ENCODE assay signal across 9 mouse cellular contexts in the genomic region with DNA sequence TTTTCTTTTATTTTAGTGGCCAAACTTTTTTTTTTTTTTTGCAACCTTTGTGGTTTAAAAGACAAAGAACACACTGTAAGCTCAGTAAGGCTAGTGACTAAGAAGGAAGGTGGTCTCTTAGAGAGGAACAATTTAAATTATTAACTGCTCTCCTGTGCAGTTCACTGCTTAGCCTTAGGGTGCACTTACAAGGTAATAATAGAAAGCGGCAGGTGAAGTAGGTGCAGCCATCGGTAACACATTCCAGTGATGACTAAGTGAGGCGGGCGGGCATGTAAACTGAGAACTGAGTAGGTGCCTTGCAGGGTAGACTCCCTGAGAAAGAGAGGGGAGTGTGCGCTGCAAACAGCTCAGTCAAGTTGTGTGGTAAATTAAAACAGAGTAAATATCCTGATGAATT. TPM values are rescaled to one million over a fixed set of nuclear protein-coding genes. Genes with fewer than 3 reads are reported as not detected.
A peak's percentile ranks its signal among the peaks of the same experiment; 100 is the strongest.
DNase-seq lines count a peak whose midpoint lies in the region; ATAC-seq and TF ChIP-seq lines count a peak whose summit lies in the region.
"Had no signal": no experiment of that assay in that cellular context is flagged by ENCODE, and none has a peak within 500 bp of the region (broad histone marks: within the 10 kb centered on the region; RNA-seq: fewer than 3 reads in every experiment).

No protein-coding gene starts in this region.

- H3K27ac ChIP-seq in heart, embryonic 11.5 days (ENCODE audit: low read depth, low read length) = no peak overlapping the region
- no peak overlapping the region for H3K27ac ChIP-seq in MEL (ENCODE audit: control insufficient read depth, low read depth, low read length)
- no peak overlapping the region for H3K27ac ChIP-seq in hindbrain, embryonic 16.5 days (ENCODE audit: low read depth, low read length)
- no peak overlapping the region for H3K27ac ChIP-seq in liver, embryonic 14.5 days
- no peak overlapping the region for H3K27ac ChIP-seq in stomach, embryonic 15.5 days

- peaks cover 39% of the 10 kb centered on the region for H3K79me2 ChIP-seq in MEL (ENCODE audit: control insufficient read depth, insufficient read depth, low read length, poor library complexity)

- no peaks in the 10 kb centered on the region; the same call in none of the 2 replicates for H3K36me3 ChIP-seq in heart, embryonic 11.5 days (ENCODE audit: control insufficient read depth, insufficient read depth, low read length)
- peaks cover 3 to 24% of the 10 kb centered on the region in 2 experiments; a peak in 3 of 4 replicates for H3K36me3 ChIP-seq in MEL (ENCODE audit: control insufficient read depth in 1 of 2, insufficient read depth in 2 of 2, low read length in 2 of 2)
- H3K36me3 ChIP-seq in hindbrain, embryonic 16.5 days (ENCODE audit: control insufficient read depth, insufficient read depth, low read length) = peaks cover 4% of the 10 kb centered on the region; the same call in 1 of the 2 replicates
- H3K36me3 ChIP-seq in liver, embryonic 14.5 days (replicated peaks; ENCODE audit: control insufficient read depth, insufficient read depth, low read depth) = peaks cover 3% of the 10 kb centered on the region
- no peaks in the 10 kb centered on the region for H3K36me3 ChIP-seq in stomach, embryonic 15.5 days

- no peak for DNase-seq in heart, adult 8-10 months (ENCODE audit: low spot score)
- peak; percentile 32 for DNase-seq in MEL (ENCODE audit: low read depth, low spot score)
- no peak for DNase-seq in liver, embryonic 14.5 days (ENCODE audit: low read depth in 3 of 3, low spot score in 3 of 3)
- DNase-seq in cerebellum, adult 9-10 months = no peak
- no peak for DNase-seq in c-Kit-positive CD71-positive TER-119-positive erythroid progenitor cells, embryonic 14.5 days (ENCODE audit: low spot score)

- no peak for TF ChIP-seq POLR2A in MEL (IDR thresholded peaks at IDR 0.05; ENCODE audit: control insufficient read depth in 1 of 2, insufficient read depth in 1 of 2, low read depth in 1 of 2, low read length in 2 of 2, poor library complexity in 1 of 2)

- TF ChIP-seq EP300 in MEL (IDR thresholded peaks at IDR 0.05; ENCODE audit: low read depth in 1 of 2, low read length in 2 of 2) = no peak
- no peak for TF ChIP-seq EP300 in liver, embryonic 14.5 days (IDR thresholded peaks at IDR 0.05; ENCODE audit: low read depth)

- H3K9ac ChIP-seq in heart, embryonic 11.5 days (ENCODE audit: low read depth, low read length) = no peak overlapping the region
- H3K9ac ChIP-seq in MEL (ENCODE audit: control insufficient read depth, low read depth, low read length, poor library complexity, severe bottlenecking) = peak overlapping the region; percentile 23
- H3K9ac ChIP-seq in hindbrain, embryonic 16.5 days (ENCODE audit: low read depth, low read length) = peak overlapping the region; percentile 33; the same call in 1 of the 2 replicates
- H3K9ac ChIP-seq in liver, embryonic 14.5 days (replicated peaks) = peak overlapping the region; percentile 93
- H3K9ac ChIP-seq in stomach, embryonic 15.5 days = no peak overlapping the region

- no peak for TF ChIP-seq CTCF in MEL (IDR thresholded peaks at IDR 0.05 in 2 of 3, conservative IDR thresholded peaks at IDR 0.05 in 1 of 3; ENCODE audit: control insufficient read depth in 1 of 3, insufficient read depth in 1 of 3, low read depth in 2 of 3, low read length in 3 of 3, poor library complexity in 1 of 3, severe bottlenecking in 1 of 3)
- no peak for TF ChIP-seq CTCF in liver, embryonic 14.5 days (IDR thresholded peaks at IDR 0.05; ENCODE audit: low read depth)

- WGBS in heart, embryonic 11.5 days (ENCODE audit: insufficient replicate concordance) = 43% methylated on average over 5 of the region's 5 CpGs
- WGBS in hindbrain, embryonic 16.5 days = 66% methylated on average over 5 of the region's 5 CpGs
- WGBS in liver, embryonic 14.5 days (ENCODE audit: insufficient replicate concordance) = 76% methylated on average over 5 of the region's 5 CpGs
- 47% methylated on average over 5 of the region's 5 CpGs for WGBS in stomach, embryonic 15.5 days

- H3K4me2 ChIP-seq in heart, embryonic 11.5 days = peak overlapping the region; percentile 87
- peak overlapping the region; percentile 80 for H3K4me2 ChIP-seq in hindbrain, embryonic 16.5 days (ENCODE audit: low read length)
- H3K4me2 ChIP-seq in liver, embryonic 14.5 days (ENCODE audit: low read depth) = peak overlapping the region; percentile 95
- peak overlapping the region; percentile 57 for H3K4me2 ChIP-seq in stomach, embryonic 15.5 days

- H3K4me1 ChIP-seq in heart, embryonic 11.5 days (ENCODE audit: control insufficient read depth, insufficient read depth, low read length) = peaks cover 10% of the 10 kb centered on the region
- H3K4me1 ChIP-seq in MEL (ENCODE audit: control insufficient read depth in 1 of 2, insufficient read depth in 2 of 2, low read length in 2 of 2) = peaks cover 6 to 11% of the 10 kb centered on the region in 2 experiments
- peaks cover 29% of the 10 kb centered on the region for H3K4me1 ChIP-seq in hindbrain, embryonic 16.5 days (ENCODE audit: control insufficient read depth, insufficient read depth, low read depth, low read length)
- peaks cover 13 to 14% of the 10 kb centered on the region in 2 experiments for H3K4me1 ChIP-seq in liver, embryonic 14.5 days (replicated peaks; ENCODE audit: control insufficient read depth in 2 of 2, insufficient read depth in 2 of 2, low read length in 1 of 2)
- peaks cover 8% of the 10 kb centered on the region; the same call in 1 of the 2 replicates for H3K4me1 ChIP-seq in stomach, embryonic 15.5 days

- no peak for TF ChIP-seq RAD21 in MEL (IDR thresholded peaks at IDR 0.05; ENCODE audit: low read depth, low read length)

- H3K4me3 ChIP-seq in heart, embryonic 11.5 days (ENCODE audit: low read depth, low read length) = peak overlapping the region; percentile 95
- peak overlapping the region in 1 of 2 experiments; percentile 86; a peak in 2 of 4 replicates for H3K4me3 ChIP-seq in MEL (ENCODE audit: control insufficient read depth in 1 of 2, insufficient read depth in 1 of 2, low read depth in 2 of 2, low read length in 2 of 2)
- peak overlapping the region; percentile 69 for H3K4me3 ChIP-seq in hindbrain, embryonic 16.5 days (ENCODE audit: low read length)
- H3K4me3 ChIP-seq in liver, embryonic 14.5 days (ENCODE audit: insufficient read depth in 1 of 2, low read depth in 2 of 2, low read length in 2 of 2) = peak overlapping the region; percentile 7 to 83; a peak in 2 of 4 replicates
- H3K4me3 ChIP-seq in stomach, embryonic 15.5 days (replicated peaks) = no peak overlapping the region; the same call in 1 of the 2 replicates

- no peak for ATAC-seq in heart, embryonic 11.5 days (replicated peaks; ENCODE audit: insufficient number of reproducible peaks, low FRiP score, low TSS enrichment)
- ATAC-seq in hindbrain, embryonic 16.5 days = no peak
- ATAC-seq in liver, embryonic 14.5 days (ENCODE audit: insufficient read depth) = no peak
- ATAC-seq in stomach, embryonic 15.5 days (ENCODE audit: insufficient read depth, low FRiP score, low read depth) = no peak

- no peaks in the 10 kb centered on the region for H3K27me3 ChIP-seq in heart, embryonic 11.5 days (ENCODE audit: control insufficient read depth, insufficient read depth, low read length)
- H3K27me3 ChIP-seq in MEL (ENCODE audit: control insufficient read depth in 1 of 2, insufficient read depth in 2 of 2, low read length in 2 of 2) = no peaks in the 10 kb centered on the region
- H3K27me3 ChIP-seq in hindbrain, embryonic 16.5 days (replicated peaks; ENCODE audit: control insufficient read depth, insufficient read depth, low read length) = no peaks in the 10 kb centered on the region
- no peaks in the 10 kb centered on the region for H3K27me3 ChIP-seq in liver, embryonic 14.5 days (ENCODE audit: control insufficient read depth, insufficient read depth, low read length)
- no peaks in the 10 kb centered on the region for H3K27me3 ChIP-seq in stomach, embryonic 15.5 days (replicated peaks)

- H3K9me3 ChIP-seq in heart, embryonic 11.5 days (replicated peaks; ENCODE audit: control insufficient read depth, low read length) = no peaks in the 10 kb centered on the region
- H3K9me3 ChIP-seq in MEL (replicated peaks; ENCODE audit: insufficient read depth, low read length) = no peaks in the 10 kb centered on the region
- no peaks in the 10 kb centered on the region for H3K9me3 ChIP-seq in hindbrain, embryonic 16.5 days (ENCODE audit: control insufficient read depth, low read length)
- no peaks in the 10 kb centered on the region for H3K9me3 ChIP-seq in liver, embryonic 14.5 days (ENCODE audit: control insufficient read depth, low read length)
- no peaks in the 10 kb centered on the region for H3K9me3 ChIP-seq in stomach, embryonic 15.5 days

RNA-seq across cellular contexts. Expression of a gene that starts 1.4 kb away (rescaled TPM):
- 9.6 and 9.7 TPM in 2 replicates for polyA plus RNA-seq in heart, embryonic 11.5 days (2014; fragmentation: Nextera tagmentation; extraction: Ambion mirVana)
- total RNA-seq in heart, adult 8-10 months (2022) = 10 to 100 TPM in 2 of 4 experiments, 1 to 10 TPM in 2; 8.8 to 13.9 (median 9.7) TPM
- 8.2 and 8.4 TPM in 2 replicates for total RNA-seq in MEL (2012; rRNA removed)
- 10 to 100 TPM in 1 of 2 experiments, not detected in 1; 11.8 TPM for polyA plus RNA-seq in MEL (2012; ENCODE audit: insufficient read depth in 1 of 2, insufficient read length in 2 of 2, low read depth in 1 of 2, low replicate concordance in 2 of 2, missing spikeins in 1 of 2)
- polyA plus RNA-seq in hindbrain, embryonic 16.5 days (2015; fragmentation: Nextera tagmentation; extraction: Ambion mirVana) = 15.0 and 16.7 TPM in 2 replicates
- 3.1 and 3.4 TPM in 2 replicates for polyA plus RNA-seq in liver, embryonic 14.5 days (2012; rRNA removed)
- 4.2 and 4.8 TPM in 2 replicates for polyA plus RNA-seq in liver, embryonic 14.5 days (2014; fragmentation: Nextera tagmentation; extraction: Ambion mirVana)
- polyA plus RNA-seq in stomach, embryonic 15.5 days (2015; fragmentation: Nextera tagmentation; extraction: Ambion mirVana) = 14.0 TPM in 2 replicates

RNA-seq across cellular contexts. Expression of a gene that starts 4.9 kb away (rescaled TPM):
- polyA plus RNA-seq in heart, embryonic 11.5 days (2014; fragmentation: Nextera tagmentation; extraction: Ambion mirVana) = 51.5 and 66.1 TPM in 2 replicates
- 10 to 100 TPM; 34.1 to 46.5 (median 36.9) TPM for total RNA-seq in heart, adult 8-10 months (2022)
- total RNA-seq in MEL (2012; rRNA removed) = 60.6 and 63.4 TPM in 2 replicates
- polyA plus RNA-seq in MEL (2012; ENCODE audit: insufficient read depth in 1 of 2, insufficient read length in 2 of 2, low read depth in 1 of 2, low replicate concordance in 2 of 2, missing spikeins in 1 of 2) = 100 to 1,000 TPM in 1 of 2 experiments, 10 to 100 TPM in 1; 68.9 to 165 TPM
- 113 and 131 TPM in 2 replicates for polyA plus RNA-seq in hindbrain, embryonic 16.5 days (2015; fragmentation: Nextera tagmentation; extraction: Ambion mirVana)
- polyA plus RNA-seq in liver, embryonic 14.5 days (2012; rRNA removed) = 10.5 and 11.7 TPM in 2 replicates
- 20.9 and 22.3 TPM in 2 replicates for polyA plus RNA-seq in liver, embryonic 14.5 days (2014; fragmentation: Nextera tagmentation; extraction: Ambion mirVana)
- 42.3 and 53.0 TPM in 2 replicates for polyA plus RNA-seq in stomach, embryonic 15.5 days (2015; fragmentation: Nextera tagmentation; extraction: Ambion mirVana)

RNA-seq across cellular contexts. Expression of a gene that starts 17.2 kb away (rescaled TPM):
- polyA plus RNA-seq in heart, embryonic 11.5 days (2014; fragmentation: Nextera tagmentation; extraction: Ambion mirVana) = 3.1 and 3.9 TPM in 2 replicates
- total RNA-seq in heart, adult 8-10 months (2022) = not detected
- total RNA-seq in MEL (2012; rRNA removed) = 0.04 and 0.07 TPM in 2 replicates
- under 1 TPM in 1 of 2 experiments, not detected in 1; 0.19 TPM for polyA plus RNA-seq in MEL (2012; ENCODE audit: insufficient read depth in 1 of 2, insufficient read length in 2 of 2, low read depth in 1 of 2, low replicate concordance in 2 of 2, missing spikeins in 1 of 2)
- 0.10 TPM in 1 of 2 replicates, not detected in the other for polyA plus RNA-seq in hindbrain, embryonic 16.5 days (2015; fragmentation: Nextera tagmentation; extraction: Ambion mirVana)
- polyA plus RNA-seq in liver, embryonic 14.5 days (2012; rRNA removed) = 11.4 and 15.4 TPM in 2 replicates
- polyA plus RNA-seq in liver, embryonic 14.5 days (2014; fragmentation: Nextera tagmentation; extraction: Ambion mirVana) = 29.3 and 30.4 TPM in 2 replicates
- polyA plus RNA-seq in stomach, embryonic 15.5 days (2015; fragmentation: Nextera tagmentation; extraction: Ambion mirVana) = 1.1 and 2.6 TPM in 2 replicates
- total RNA-seq: left cerebral cortex, postnatal 36 days had no signal

Comparison
In these comparisons a context has a peak if more than half of its experiments do, and no peak if none do; other contexts are left out.
1. H3K9ac ChIP-seq: peak in MEL (single experiment), hindbrain, embryonic 16.5 days (single experiment) and liver, embryonic 14.5 days (single experiment); none in heart, embryonic 11.5 days (single experiment) and stomach, embryonic 15.5 days (single experiment).
2. Peak in every context shown above with its lines, with median percentiles within 50 percentile points of each other: H3K4me2 ChIP-seq.